Mouse (Mus musculus): ENCODE data around the gene Aloxe3. TPM values are rescaled to one million over a fixed set of nuclear protein-coding genes. Genes with fewer than 3 reads are reported as not detected.

Gene Aloxe3
- total and polyA plus RNA-seq, 3 experiments: 0.13 to 0.23 TPM; not detected in 1

DNA sequence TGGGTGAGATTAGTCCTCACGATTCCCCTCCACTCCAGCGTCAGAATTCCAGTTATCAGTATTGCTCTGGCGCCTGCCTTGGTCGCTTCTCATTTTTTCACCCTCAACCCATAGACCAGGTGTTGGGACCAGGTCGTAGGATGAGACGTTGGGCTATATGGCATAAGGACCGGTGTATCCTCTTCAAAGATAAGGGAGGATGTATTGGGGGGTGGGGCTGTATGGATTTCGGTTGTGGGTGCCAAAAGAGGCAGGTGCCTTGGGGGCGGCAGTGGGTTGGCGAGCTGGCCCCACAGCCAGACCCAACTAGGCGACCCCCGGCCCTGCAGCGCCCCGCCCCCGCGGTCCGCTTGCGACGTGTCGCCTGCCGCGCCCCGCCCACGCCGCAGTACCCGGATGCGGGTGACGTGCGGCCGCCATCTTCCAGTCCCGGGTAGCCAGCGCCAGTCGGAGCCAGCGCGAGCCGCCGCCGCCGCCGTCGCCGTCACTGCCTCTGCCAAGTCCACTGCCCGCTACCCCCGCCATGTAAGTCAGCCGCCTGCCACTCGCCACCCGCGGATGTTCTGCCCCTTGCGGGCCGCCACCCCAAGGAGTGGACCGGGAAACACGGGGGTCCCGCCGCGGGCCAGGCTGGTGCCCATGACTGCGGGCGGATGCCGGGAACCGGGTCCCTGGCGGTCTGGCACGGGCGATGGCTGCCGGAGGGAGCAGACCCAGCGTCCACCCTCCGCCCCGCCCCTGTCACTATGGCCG lies 37.4 kb upstream of the Aloxe3 start, which contains the start of gene Vamp2 (continued):
- no peak for TF ChIP-seq MYC (IDR thresholded peaks at IDR 0.05; ENCODE audit: low read depth, low read length)
- TF ChIP-seq POLR2AphosphoS2 (IDR thresholded peaks at IDR 0.05; ENCODE audit: low read depth, low read length): peak; percentile 82; the same call in 1 of the 2 replicates
- TF ChIP-seq BHLHE40 (IDR thresholded peaks at IDR 0.05; ENCODE audit: low read depth, low read length): 0 out of 2 replicates have a peak, but pooled peaks have one; percentile 20
- 0 out of 2 replicates have a peak, but pooled peaks have one; percentile 57 for TF ChIP-seq ZMIZ1 (IDR thresholded peaks at IDR 0.05; ENCODE audit: low read depth, low read length)
- TF ChIP-seq MEF2A (IDR thresholded peaks at IDR 0.05; ENCODE audit: borderline replicate concordance, low read depth, low read length): 0 out of 2 replicates have a peak, but pooled peaks have one; percentile 15
- peak; percentile 85 for TF ChIP-seq POLR2A (IDR thresholded peaks at IDR 0.05; ENCODE audit: low read depth, low read length)
- TF ChIP-seq PAX5 (IDR thresholded peaks at IDR 0.05; ENCODE audit: low read length): no peak
- no peak for TF ChIP-seq USF1 (IDR thresholded peaks at IDR 0.05; ENCODE audit: low read depth, low read length)
- no peak for TF ChIP-seq ZNF384 (IDR thresholded peaks at IDR 0.05; ENCODE audit: low read depth, low read length)

GRCm38 (mm10) chr11:69088856-69089615 lies 36.7 kb upstream of the Aloxe3 start:
- H3K36me3 ChIP-seq (replicated peaks in 1 of 2; ENCODE audit: control insufficient read depth in 1 of 2, insufficient read depth in 1 of 2, low read length in 1 of 2): peaks cover 23 to 37% of the 10 kb centered on the region in 2 experiments
- no peaks in the 10 kb centered on the region for H3K9me3 ChIP-seq (replicated peaks; ENCODE audit: low read length)
- H3K9ac ChIP-seq (ENCODE audit: insufficient read depth, low read depth): peak overlapping the region; percentile 96
- H3K27me3 ChIP-seq (replicated peaks): peaks cover 18% of the 10 kb centered on the region
- TF ChIP-seq UBTF (IDR thresholded peaks at IDR 0.05; ENCODE audit: low read depth, low read length) (0 out of 2 replicates have a peak, but pooled peaks have one; percentile 30), JUND (conservative IDR thresholded peaks at IDR 0.05; ENCODE audit: low read depth, low read length) (no peak), MXI1 (IDR thresholded peaks at IDR 0.05; ENCODE audit: low read depth, low read length) (peak; percentile 20; the same call in 1 of the 2 replicates), BHLHE40 (IDR thresholded peaks at IDR 0.05; ENCODE audit: low read depth, low read length) (0 out of 2 replicates have a peak, but pooled peaks have one; percentile 3), SIN3A (IDR thresholded peaks at IDR 0.05; ENCODE audit: low read length) (peak; percentile 76), CHD1 (IDR thresholded peaks at IDR 0.05; ENCODE audit: low read depth, low read length) (0 out of 2 replicates have a peak, but pooled peaks have one; percentile 61), RAD21 (IDR thresholded peaks at IDR 0.05; ENCODE audit: low read depth, low read length) (no peak)
- no peak for DNase-seq (ENCODE audit: extremely low read depth)
- dilution Hi-C loops (cut with MboI; ENCODE audit: extremely low pct_ligation_motif_present, extremely low pct_unique_long_range_greater_than_20kb, low sequenced_read_pairs) (no loop called here), in situ Hi-C loops (cut with MboI; ENCODE audit: low pct_ligation_motif_present, low pct_unique_long_range_greater_than_20kb, low sequenced_read_pairs) (loop anchor here (25.0 kb wide), 1 partner anchor 923 kb away; the partner anchor contains the start of genes Acadvl, Dlg4 and Dvl2)
- peak overlapping the region; percentile 57 for H3K27ac ChIP-seq (ENCODE audit: insufficient read depth, low read depth)
- peaks cover 29% of the 10 kb centered on the region for H3K79me2 ChIP-seq (replicated peaks; ENCODE audit: control insufficient read depth, extremely low read depth, insufficient read depth, poor library complexity, severe bottlenecking)
- peak overlapping the region; percentile 89 to 99 (median 89) for H3K4me3 ChIP-seq (replicated peaks in 1 of 3; ENCODE audit: low read depth in 2 of 3, low read length in 2 of 3, poor library complexity in 1 of 3)
- H3K4me1 ChIP-seq (ENCODE audit: control insufficient read depth in 1 of 2, insufficient read depth in 2 of 2): peaks cover 23 to 51% of the 10 kb centered on the region in 2 experiments
- H3K4me2 ChIP-seq (ENCODE audit: insufficient read depth, low read depth, poor library complexity, severe bottlenecking): peak overlapping the region; percentile 71

All from CH12.LX (cell line).